Mouse (Mus musculus) hindbrain, postnatal 0 days (tissue): ENCODE data around the gene Far1. TPM values are rescaled to one million over a fixed set of nuclear protein-coding genes. Genes with fewer than 3 reads are reported as not detected.

Experiments used
- ATAC-seq: fragments of 200-750 bp; cut with Nextera tagmentation; 2 replicates; pipeline ENCODE4 v1.8.0; 2017; ENCODE audit warnings: mild to moderate bottlenecking, moderate TSS enrichment, moderate library complexity
- DNase-seq: peaks from one replicate; pipeline ENCODE4 v3.0.0-alpha.2; 2015; ENCODE audit warnings: low spot score
- H3K27ac ChIP-seq: fragments of 300-500 bp; sonication (generic); 2 replicates; pipeline ENCODE4 v1.5.1; 2014; ENCODE audit warnings: mild to moderate bottlenecking
- H3K27me3 ChIP-seq: fragments of 300-500 bp; sonication (generic); 2 replicates; pipeline ENCODE4 v1.6.1; 2014; ENCODE audit warnings: low read length, mixed read lengths; ENCODE audit not compliant: insufficient read depth
- H3K36me3 ChIP-seq: fragments of 300-500 bp; sonication (generic); 2 replicates; pipeline ENCODE4 v1.6.1; 2014; ENCODE audit warnings: low read length, mixed read lengths; ENCODE audit not compliant: insufficient read depth
- H3K4me1 ChIP-seq: fragments of 300-500 bp; sonication (generic); 2 replicates; pipeline ENCODE4 v1.6.1; 2014; ENCODE audit warnings: antibody characterized with exemption, low read length, mixed read lengths; ENCODE audit not compliant: insufficient read depth
- H3K4me2 ChIP-seq: fragments of 300-500 bp; sonication (generic); 2 replicates; pipeline ENCODE4 v1.6.1; 2014; ENCODE audit warnings: low read depth, mild to moderate bottlenecking, low read length, moderate library complexity, mixed read lengths
- H3K4me3 ChIP-seq: fragments of 300-500 bp; sonication (generic); 2 replicates; pipeline ENCODE4 v1.5.1; 2014; ENCODE audit warnings: low read length
- H3K9ac ChIP-seq: fragments of 300-500 bp; sonication (generic); replicated peaks from 2 replicates; pipeline ENCODE4 v1.6.1; 2014; ENCODE audit warnings: mild to moderate bottlenecking, low read length, moderate library complexity, mixed read lengths
- H3K9me3 ChIP-seq: fragments of 300-500 bp; sonication (generic); 2 replicates; pipeline ENCODE4 v1.6.1; 2016; ENCODE audit warnings: low read length, mixed read lengths
- CTCF ChIP-seq: IDR thresholded peaks from 2 replicates; pipeline ENCODE4 v1.5.1; 2016; ENCODE audit warnings: antibody characterized with exemption, control low read depth, low read depth
- WGBS: fragments of 180-500 bp; shearing (Covaris S2); extraction: QIAGEN DNeasy Blood & Tissue Kit; methylation state at CpG from one replicate; pipeline ENCODE4 v1.1.7; 2014; 5-methylcytosine and 5-hydroxymethylcytosine counted together
- polyA plus RNA-seq: library from polyadenylated mRNA; unstranded; fragments of >200 nt; fragmentation: Nextera tagmentation; extraction: Ambion mirVana; gene quantifications from 2 replicates; pipeline ENCODE4 v1.2.1, GENCODE M21; 2015
- total RNA-seq: library from RNA; depleted of rRNA; stranded (reverse); fragments of >200 nt; gene quantifications from 2 replicates; pipeline ENCODE4 v1.2.3, GENCODE M21; 2014; rRNA removed

The Far1 gene
- total and polyA plus RNA-seq, 2 experiments from 2014 or later: 46.5 to 52.9 TPM

GRCm38 (mm10) chr7:113609027-113609705 is 95.5 kb downstream of the Far1 start:
- DNase-seq (peak; percentile 91), ATAC-seq (peak; percentile 66)
- Histone ChIP-seq H3K4me1 (no peaks in the 10 kb centered on the region), H3K9me3 (no peaks in the 10 kb centered on the region), H3K27me3 (no peaks in the 10 kb centered on the region), H3K36me3 (no peaks in the 10 kb centered on the region), H3K4me2 (0 out of 2 replicates have a peak overlapping the region, but pooled peaks have one; percentile 27), H3K4me3 (no peak overlapping the region), H3K9ac (no peak overlapping the region), H3K27ac (no peak overlapping the region)
- TF ChIP-seq CTCF: peak; percentile 85
- 14% methylated on average over 8 of the region's 8 CpGs for WGBS

- WGBS: 87% methylated on average over 4 of the region's 4 CpGs
- H3K4me3 ChIP-seq: no peak overlapping the region
- no peaks in the 10 kb centered on the region for H3K36me3 ChIP-seq
- ATAC-seq (no peak), DNase-seq (no peak)
- no peak for TF ChIP-seq CTCF
- H3K9me3 ChIP-seq: no peaks in the 10 kb centered on the region
- H3K27ac ChIP-seq: no peak overlapping the region
- H3K9ac ChIP-seq: no peak overlapping the region
- no peaks in the 10 kb centered on the region for H3K27me3 ChIP-seq
- H3K4me1 ChIP-seq: no peaks in the 10 kb centered on the region
- H3K4me2 ChIP-seq: no peak overlapping the region
Measured at GRCm38 (mm10) chr7:113612628-113613027, 99.0 kb downstream of the Far1 start.

- no peak for ATAC-seq
Measured at GRCm38 (mm10) chr7:113614198-113614927, 100.7 kb downstream of the Far1 start.

GRCm38 (mm10) chr7:113619166-113619565 is 105.5 kb downstream of the Far1 start:
- no peaks in the 10 kb centered on the region for H3K36me3 ChIP-seq
- no peak overlapping the region for H3K9ac ChIP-seq
- WGBS: 78% methylated on average over 2 of the region's 2 CpGs
- H3K27ac ChIP-seq: no peak overlapping the region
- no peaks in the 10 kb centered on the region; the same call in 1 of the 2 replicates for H3K27me3 ChIP-seq
- ATAC-seq (no peak), DNase-seq (no peak)
- H3K4me3 ChIP-seq: no peak overlapping the region
- H3K9me3 ChIP-seq: no peaks in the 10 kb centered on the region
- TF ChIP-seq CTCF: no peak
- peaks cover 12% of the 10 kb centered on the region; the same call in 1 of the 2 replicates for H3K4me1 ChIP-seq
- no peak overlapping the region for H3K4me2 ChIP-seq

More at GRCm38 (mm10) chr7:113614198-113614927, 100.7 kb downstream of the Far1 start:
- 80% methylated on average over 10 of the region's 10 CpGs for WGBS
- no peak overlapping the region for H3K27ac ChIP-seq
- H3K4me3 ChIP-seq: no peak overlapping the region
- H3K4me2 ChIP-seq: no peak overlapping the region
- TF ChIP-seq CTCF: no peak
- no peak for DNase-seq
- H3K27me3 ChIP-seq: no peaks in the 10 kb centered on the region; the same call in 1 of the 2 replicates
- H3K36me3 ChIP-seq: no peaks in the 10 kb centered on the region
- H3K9ac ChIP-seq: no peak overlapping the region
- no peaks in the 10 kb centered on the region for H3K9me3 ChIP-seq
- no peaks in the 10 kb centered on the region for H3K4me1 ChIP-seq

- WGBS: 43% methylated on average over 9 of the region's 9 CpGs
- no peaks in the 10 kb centered on the region for H3K36me3 ChIP-seq
- H3K9me3 ChIP-seq: no peaks in the 10 kb centered on the region
- TF ChIP-seq CTCF: no peak
- no peak overlapping the region for H3K4me3 ChIP-seq
- no peaks in the 10 kb centered on the region; the same call in 1 of the 2 replicates for H3K27me3 ChIP-seq
- H3K27ac ChIP-seq: peak overlapping the region; percentile 51
- peak; percentile 84 for ATAC-seq
- H3K4me1 ChIP-seq: peaks cover 12% of the 10 kb centered on the region; the same call in 1 of the 2 replicates
- peak; percentile 64 for DNase-seq
- no peak overlapping the region for H3K4me2 ChIP-seq
- no peak overlapping the region for H3K9ac ChIP-seq
Measured at GRCm38 (mm10) chr7:113619768-113620167, 106.1 kb downstream of the Far1 start.

Other genes with a start within 250 kb of the Far1 start
- gene Btbd10, start 144.4 kb upstream of the Far1 start, total RNA-seq: 49.0 and 52.9 TPM in 2 replicates
- 71.4 and 75.2 TPM in 2 replicates for gene Btbd10, start 144.4 kb upstream of the Far1 start, polyA plus RNA-seq
- not detected in 2 replicates for gene Pth, start 125.3 kb upstream of the Far1 start, total RNA-seq
- gene Pth, start 125.3 kb upstream of the Far1 start, polyA plus RNA-seq: not detected in 2 replicates